Mouse (Mus musculus): ENCODE data around the gene Abcf2.

DNA sequence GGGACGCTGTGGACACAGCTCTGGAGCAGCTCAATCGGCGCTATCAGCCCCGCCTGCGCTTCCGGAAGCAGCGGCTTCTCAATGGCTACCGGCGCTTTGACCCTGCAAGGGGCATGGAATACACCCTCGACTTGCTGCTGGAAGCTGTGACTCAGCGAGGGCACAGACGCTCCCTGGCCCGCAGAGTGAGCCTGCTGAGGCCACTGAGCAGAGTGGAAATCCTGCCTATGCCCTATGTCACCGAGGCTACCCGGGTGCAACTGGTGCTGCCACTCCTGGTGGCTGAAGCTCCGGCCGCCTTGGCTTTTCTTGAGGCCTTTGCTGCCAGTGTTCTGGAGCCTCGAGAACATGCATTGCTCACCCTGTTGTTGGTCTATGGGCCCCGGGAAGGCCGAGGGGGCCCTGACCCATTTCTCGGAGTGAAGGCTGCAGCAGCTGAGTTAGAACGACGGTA lies 14.0 kb upstream of the Abcf2 start:
- no peak for TF ChIP-seq POLR2A (IDR thresholded peaks at IDR 0.05; ENCODE audit: extremely low read depth, insufficient read depth, low read length)
- no peak for TF ChIP-seq CTCF (IDR thresholded peaks at IDR 0.05; ENCODE audit: extremely low read depth, insufficient read depth, low read length)

All from cortical plate, adult 2 months (tissue).